Mouse (Mus musculus): ENCODE data around the gene Smarcb1. TPM values are rescaled to one million over a fixed set of nuclear protein-coding genes. Genes with fewer than 3 reads are reported as not detected.
"Not testable (repeated sequence)": the region's sequence is repeated elsewhere in the genome, so short reads cannot be mapped to it uniquely, and the experiment has no call there.

Smarcb1 gene
- polyA plus RNA-seq, 1 experiment from 2014 or later: 197 TPM

GRCm38 (mm10) chr10:75898039-75898564 is 23.3 kb downstream of the Smarcb1 start:
- Histone ChIP-seq H3K4me1 (replicated peaks; ENCODE audit: control insufficient read depth, insufficient read depth, low read length) (peaks cover 8% of the 10 kb centered on the region), H3K9me3 (ENCODE audit: control insufficient read depth, low read length) (no peaks in the 10 kb centered on the region), H3K9ac (ENCODE audit: low read length) (no peak overlapping the region), H3K27me3 (ENCODE audit: control insufficient read depth, insufficient read depth, low read depth, low read length) (no peaks in the 10 kb centered on the region), H3K4me2 (ENCODE audit: low read depth, low read length) (no peak overlapping the region), H3K27ac (ENCODE audit: low read length) (no peak overlapping the region; the same call in 1 of the 2 replicates), H3K4me3 (ENCODE audit: low read length) (no peak overlapping the region), H3K36me3 (ENCODE audit: control insufficient read depth, insufficient read depth, low read length) (peaks cover 43% of the 10 kb centered on the region)
- ATAC-seq (ENCODE audit: low read depth): no peak
- WGBS: 69% methylated on average over 6 of the region's 6 CpGs

GRCm38 (mm10) chr10:75897373-75897772 is 24.0 kb downstream of the Smarcb1 start:
- 31% methylated on average over 6 of the region's 6 CpGs for WGBS
- H3K36me3 ChIP-seq (ENCODE audit: control insufficient read depth, insufficient read depth, low read length): peaks cover 35% of the 10 kb centered on the region
- H3K4me2 ChIP-seq (ENCODE audit: low read depth, low read length): no peak overlapping the region
- H3K9ac ChIP-seq (ENCODE audit: low read length): no peak overlapping the region
- H3K9me3 ChIP-seq (ENCODE audit: control insufficient read depth, low read length): no peaks in the 10 kb centered on the region
- no peaks in the 10 kb centered on the region for H3K27me3 ChIP-seq (ENCODE audit: control insufficient read depth, insufficient read depth, low read depth, low read length)
- H3K4me3 ChIP-seq (ENCODE audit: low read length): no peak overlapping the region
- H3K4me1 ChIP-seq (replicated peaks; ENCODE audit: control insufficient read depth, insufficient read depth, low read length): peaks cover 8% of the 10 kb centered on the region
- ATAC-seq (ENCODE audit: low read depth): no peak
- no peak overlapping the region for H3K27ac ChIP-seq (ENCODE audit: low read length)

- ATAC-seq (ENCODE audit: low read depth): no peak
- H3K9ac ChIP-seq (ENCODE audit: low read length): no peak overlapping the region
Observed at GRCm38 (mm10) chr10:75896208-75896607, 25.2 kb downstream of the Smarcb1 start.

GRCm38 (mm10) chr10:75895730-75896129 is 25.7 kb downstream of the Smarcb1 start:
- no peak overlapping the region for H3K9ac ChIP-seq (ENCODE audit: low read length)
- H3K4me2 ChIP-seq (ENCODE audit: low read depth, low read length): no peak overlapping the region
- H3K4me1 ChIP-seq (replicated peaks; ENCODE audit: control insufficient read depth, insufficient read depth, low read length): peaks cover 8% of the 10 kb centered on the region
- no peak overlapping the region for H3K4me3 ChIP-seq (ENCODE audit: low read length)
- 92% methylated on average over 5 of the region's 5 CpGs for WGBS
- ATAC-seq (ENCODE audit: low read depth): no peak
- H3K27ac ChIP-seq (ENCODE audit: low read length): no peak overlapping the region
- no peaks in the 10 kb centered on the region for H3K9me3 ChIP-seq (ENCODE audit: control insufficient read depth, low read length)
- peaks cover 22% of the 10 kb centered on the region for H3K36me3 ChIP-seq (ENCODE audit: control insufficient read depth, insufficient read depth, low read length)
- no peaks in the 10 kb centered on the region for H3K27me3 ChIP-seq (ENCODE audit: control insufficient read depth, insufficient read depth, low read depth, low read length)

More at GRCm38 (mm10) chr10:75896208-75896607, 25.2 kb downstream of the Smarcb1 start:
- Histone ChIP-seq H3K27ac (ENCODE audit: low read length) (no peak overlapping the region), H3K36me3 (ENCODE audit: control insufficient read depth, insufficient read depth, low read length) (peaks cover 27% of the 10 kb centered on the region), H3K4me3 (ENCODE audit: low read length) (no peak overlapping the region), H3K4me2 (ENCODE audit: low read depth, low read length) (no peak overlapping the region), H3K27me3 (ENCODE audit: control insufficient read depth, insufficient read depth, low read depth, low read length) (no peaks in the 10 kb centered on the region), H3K4me1 (replicated peaks; ENCODE audit: control insufficient read depth, insufficient read depth, low read length) (peaks cover 8% of the 10 kb centered on the region), H3K9me3 (ENCODE audit: control insufficient read depth, low read length) (no peaks in the 10 kb centered on the region)
- WGBS: 93% methylated on average over 1 of the region's 1 CpGs

GRCm38 (mm10) chr10:75894601-75895000 is 26.8 kb downstream of the Smarcb1 start:
- 60% methylated on average over 6 of the region's 6 CpGs for WGBS
- Histone ChIP-seq H3K9me3 (ENCODE audit: control insufficient read depth, low read length) (no peaks in the 10 kb centered on the region), H3K36me3 (ENCODE audit: control insufficient read depth, insufficient read depth, low read length) (peaks cover 20% of the 10 kb centered on the region)

GRCm38 (mm10) chr10:75893089-75893750 is 28.2 kb downstream of the Smarcb1 start, which contains the start of gene Derl3:
Gene Derl3 (plus strand): TSS chr10:75893413.
- H3K27ac ChIP-seq (ENCODE audit: low read length): 0 out of 2 replicates have a peak within 1 kb of the TSS, but pooled peaks have one; percentile 8
- peak within 1 kb of the TSS; percentile 47 for H3K4me3 ChIP-seq (ENCODE audit: low read length)
- H3K27me3 ChIP-seq (ENCODE audit: control insufficient read depth, insufficient read depth, low read depth, low read length): no peaks in the 10 kb centered on the region
- peaks cover 8% of the 10 kb centered on the region for H3K4me1 ChIP-seq (replicated peaks; ENCODE audit: control insufficient read depth, insufficient read depth, low read length)
- peak; percentile 98 for ATAC-seq (ENCODE audit: low read depth)
- peaks cover 20% of the 10 kb centered on the region for H3K36me3 ChIP-seq (ENCODE audit: control insufficient read depth, insufficient read depth, low read length)
- H3K9ac ChIP-seq (ENCODE audit: low read length): peak within 1 kb of the TSS; percentile 45
- no peaks in the 10 kb centered on the region for H3K9me3 ChIP-seq (ENCODE audit: control insufficient read depth, low read length)
- peak within 1 kb of the TSS; percentile 75 for H3K4me2 ChIP-seq (ENCODE audit: low read depth, low read length)
- under 1% methylated on average over 45 of the region's 51 CpGs for WGBS

More at GRCm38 (mm10) chr10:75894601-75895000, 26.8 kb downstream of the Smarcb1 start:
- Histone ChIP-seq H3K4me3 (ENCODE audit: low read length) (no peak overlapping the region), H3K27ac (ENCODE audit: low read length) (no peak overlapping the region), H3K27me3 (ENCODE audit: control insufficient read depth, insufficient read depth, low read depth, low read length) (no peaks in the 10 kb centered on the region), H3K4me2 (ENCODE audit: low read depth, low read length) (no peak overlapping the region), H3K9ac (ENCODE audit: low read length) (no peak overlapping the region), H3K4me1 (replicated peaks; ENCODE audit: control insufficient read depth, insufficient read depth, low read length) (peaks cover 8% of the 10 kb centered on the region)
- ATAC-seq (ENCODE audit: low read depth): no peak

GRCm38 (mm10) chr10:75889406-75890153 is 31.8 kb downstream of the Smarcb1 start:
- Histone ChIP-seq H3K36me3 (ENCODE audit: control insufficient read depth, insufficient read depth, low read length) (no peaks in the 10 kb centered on the region), H3K27me3 (ENCODE audit: control insufficient read depth, insufficient read depth, low read depth, low read length) (no peaks in the 10 kb centered on the region), H3K4me1 (replicated peaks; ENCODE audit: control insufficient read depth, insufficient read depth, low read length) (peaks cover 8% of the 10 kb centered on the region), H3K4me2 (ENCODE audit: low read depth, low read length) (no peak overlapping the region), H3K4me3 (ENCODE audit: low read length) (no peak overlapping the region), H3K9me3 (ENCODE audit: control insufficient read depth, low read length) (no peaks in the 10 kb centered on the region), H3K27ac (ENCODE audit: low read length) (no peak overlapping the region), H3K9ac (ENCODE audit: low read length) (no peak overlapping the region)
- ATAC-seq (ENCODE audit: low read depth): no peak
- WGBS: 26% methylated on average over 8 of the region's 8 CpGs

- not testable (repeated sequence) for ATAC-seq (ENCODE audit: low read depth); H3K9ac ChIP-seq (ENCODE audit: low read length); H3K4me2 ChIP-seq (ENCODE audit: low read depth, low read length); H3K4me1 ChIP-seq (replicated peaks; ENCODE audit: control insufficient read depth, insufficient read depth, low read length); H3K27me3 ChIP-seq (ENCODE audit: control insufficient read depth, insufficient read depth, low read depth, low read length); H3K9me3 ChIP-seq (ENCODE audit: control insufficient read depth, low read length); H3K36me3 ChIP-seq (ENCODE audit: control insufficient read depth, insufficient read depth, low read length); H3K27ac ChIP-seq (ENCODE audit: low read length); H3K4me3 ChIP-seq (ENCODE audit: low read length)
- 77% methylated on average over 5 of the region's 5 CpGs for WGBS
Observed at GRCm38 (mm10) chr10:75887504-75887903, 33.9 kb downstream of the Smarcb1 start.

GRCm38 (mm10) chr10:75884742-75885141 is 36.7 kb downstream of the Smarcb1 start:
- no peak overlapping the region for H3K4me2 ChIP-seq (ENCODE audit: low read depth, low read length)
- no peaks in the 10 kb centered on the region; the same call in 1 of the 2 replicates for H3K27me3 ChIP-seq (ENCODE audit: control insufficient read depth, insufficient read depth, low read depth, low read length)
- 92% methylated on average over 8 of the region's 8 CpGs for WGBS
- H3K4me1 ChIP-seq (replicated peaks; ENCODE audit: control insufficient read depth, insufficient read depth, low read length): peaks cover 7% of the 10 kb centered on the region
- H3K27ac ChIP-seq (ENCODE audit: low read length): no peak overlapping the region
- no peak overlapping the region for H3K9ac ChIP-seq (ENCODE audit: low read length)
- ATAC-seq (ENCODE audit: low read depth): no peak
- H3K36me3 ChIP-seq (ENCODE audit: control insufficient read depth, insufficient read depth, low read length): no peaks in the 10 kb centered on the region
- no peak overlapping the region for H3K4me3 ChIP-seq (ENCODE audit: low read length)
- H3K9me3 ChIP-seq (ENCODE audit: control insufficient read depth, low read length): no peaks in the 10 kb centered on the region
